8 mouse cellular contexts compared by ENCODE assay signal in genomic region chr7:89517460-89518390, GRCm38 (mm10). TPM values are rescaled to one million over a fixed set of nuclear protein-coding genes. Genes with fewer than 3 reads are reported as not detected.
DNase-seq lines count a peak whose midpoint lies in the region; ATAC-seq and TF ChIP-seq lines count a peak whose summit lies in the region.

No protein-coding gene starts in this region.

- H3K9me3 ChIP-seq in intestine, embryonic 14.5 days (ENCODE audit: control insufficient read depth, low read length), result no peaks in the 10 kb centered on the region

- H3K27ac ChIP-seq in intestine, embryonic 14.5 days (ENCODE audit: low read depth), result peak overlapping the region; percentile 69
- H3K27ac ChIP-seq in liver, adult 2 months (replicated peaks; ENCODE audit: insufficient read depth, low read depth, low read length), result no peak overlapping the region; the same call in 1 of the 2 replicates

- intact Hi-C loops in gastrocnemius, postnatal 36 days (cut with DNase I), result no loop called here

- 1% methylated on average over 51 of the region's 61 CpGs for WGBS in intestine, embryonic 14.5 days
- WGBS in liver, adult 2 months, result 3% methylated on average over 47 of the region's 61 CpGs

- no peaks in the 10 kb centered on the region for H3K36me3 ChIP-seq in intestine, embryonic 14.5 days (ENCODE audit: control insufficient read depth, insufficient read depth, low read length)
- no peaks in the 10 kb centered on the region for H3K36me3 ChIP-seq in liver, adult 2 months (ENCODE audit: control insufficient read depth, insufficient read depth, low read length)
- peaks cover 9% of the 10 kb centered on the region for H3K36me3 ChIP-seq in myocyte (ENCODE audit: control insufficient read depth, insufficient read depth)

- TF ChIP-seq CTCF in liver, adult 2 months (IDR thresholded peaks at IDR 0.05; ENCODE audit: low read depth, low read length), result peak; percentile 12; the same call in 1 of the 2 replicates

- H3ac ChIP-seq in myocyte (ENCODE audit: control insufficient read depth, insufficient read length), result peak overlapping the region; percentile 46

- TF ChIP-seq POLR2A in liver, adult 2 months (IDR thresholded peaks at IDR 0.05; ENCODE audit: extremely low read depth, insufficient read depth, low read length), result 0 out of 2 replicates have a peak, but pooled peaks have one; percentile 9
- TF ChIP-seq POLR2A in myocyte (IDR thresholded peaks at IDR 0.05; ENCODE audit: insufficient read length, low read depth), result peak; percentile 85

- ATAC-seq in intestine, embryonic 14.5 days (replicated peaks; ENCODE audit: low FRiP score, low TSS enrichment, low read depth), result peak; percentile 83

- peak overlapping the region; percentile 74 for H3K9ac ChIP-seq in intestine, embryonic 14.5 days (ENCODE audit: low read length)
- H3K9ac ChIP-seq in liver, adult 2 months (ENCODE audit: low read depth, low read length), result peak overlapping the region; percentile 55

- H3K79me2 ChIP-seq in liver, adult 2 months (ENCODE audit: control insufficient read depth, insufficient read depth, low read length), result no peaks in the 10 kb centered on the region
- H3K79me2 ChIP-seq in myocyte (ENCODE audit: control insufficient read depth, insufficient read depth), result peaks cover 49% of the 10 kb centered on the region

- H3K27me3 ChIP-seq in intestine, embryonic 14.5 days (replicated peaks; ENCODE audit: control insufficient read depth, insufficient read depth, low read length), result no peaks in the 10 kb centered on the region
- H3K27me3 ChIP-seq in liver, adult 2 months (ENCODE audit: control insufficient read depth, insufficient read depth, low read length), result peaks cover 18% of the 10 kb centered on the region; the same call in 1 of the 2 replicates
- H3K27me3 ChIP-seq in myocyte (ENCODE audit: control insufficient read depth, insufficient read depth, insufficient read length), result no peaks in the 10 kb centered on the region

- peak overlapping the region; percentile 95 for H3K4me2 ChIP-seq in intestine, embryonic 14.5 days (ENCODE audit: low read length)
- peak overlapping the region; percentile 91 for H3K4me2 ChIP-seq in myocyte (ENCODE audit: low read depth)

- peak overlapping the region; percentile 70 for H3K4me3 ChIP-seq in intestine, embryonic 14.5 days (ENCODE audit: low read depth, low read length)
- peak overlapping the region; percentile 50 for H3K4me3 ChIP-seq in liver, adult 2 months (ENCODE audit: insufficient read depth, low read depth, low read length)
- H3K4me3 ChIP-seq in myocyte, result peak overlapping the region; percentile 57

- H3K4me1 ChIP-seq in intestine, embryonic 14.5 days (replicated peaks; ENCODE audit: control insufficient read depth, insufficient read depth, low read length), result no peaks in the 10 kb centered on the region
- H3K4me1 ChIP-seq in liver, adult 2 months (ENCODE audit: control insufficient read depth, insufficient read depth, low read length), result no peaks in the 10 kb centered on the region

- DNase-seq in layer of hippocampus, adult 11-12 months (ENCODE audit: low spot score), result peak; percentile 35
- no peak for DNase-seq in layer of hippocampus, adult 9-11 months
- DNase-seq in embryo, embryonic 10.5 days (ENCODE audit: low spot score), result peak; percentile 72
- DNase-seq in gastrocnemius, postnatal 36 days, result peak; percentile 62 to 71
- peak; percentile 86 for DNase-seq in intestine, embryonic 14.5 days (ENCODE audit: low spot score)
- DNase-seq in liver, adult 2 months (ENCODE audit: extremely low read depth, low read depth, low spot score), result peak; percentile 2
- DNase-seq in urinary bladder, adult 18-20 months (ENCODE audit: low spot score in 2 of 2), result peak; percentile 43 to 54

TF ChIP-seq in myocyte, 11 proteins besides CTCF, POLR2A, EP300 and RAD21:
- peak; percentile 2 for TF ChIP-seq TCF12 (IDR thresholded peaks at IDR 0.05; ENCODE audit: insufficient read depth, poor library complexity, severe bottlenecking)
- TF ChIP-seq MYOG (IDR thresholded peaks at IDR 0.05; ENCODE audit: control insufficient read depth in 1 of 3, insufficient read depth in 1 of 3, insufficient read length in 2 of 3, low read depth in 2 of 3), result peak in 2 of 3 experiments; percentile 14 to 70
- peak; percentile 81 for TF ChIP-seq POLR2AphosphoS2 (IDR thresholded peaks at IDR 0.05; ENCODE audit: insufficient read length, low read depth)
- TF ChIP-seq TCF3 (IDR thresholded peaks at IDR 0.05; ENCODE audit: insufficient read length, low read depth), result no peak
- TF ChIP-seq MYOD1 (IDR thresholded peaks at IDR 0.05; ENCODE audit: control insufficient read depth in 1 of 3, insufficient read length in 2 of 3, low read depth in 2 of 3), result peak in 2 of 3 experiments; percentile 24 to 68
- TF ChIP-seq CEBPB (IDR thresholded peaks at IDR 0.05; ENCODE audit: insufficient read depth, poor library complexity, severe bottlenecking), result no peak
- no peak for TF ChIP-seq USF1 (IDR thresholded peaks at IDR 0.05; ENCODE audit: low read depth)
- TF ChIP-seq SRF (IDR thresholded peaks at IDR 0.05; ENCODE audit: control insufficient read depth, insufficient read length, low read depth), result no peak
- no peak for TF ChIP-seq MAX (IDR thresholded peaks at IDR 0.05; ENCODE audit: low read depth)
- no peak for TF ChIP-seq REST (IDR thresholded peaks at IDR 0.05; ENCODE audit: insufficient read depth, insufficient read length)
- no peak for TF ChIP-seq E2F4 (IDR thresholded peaks at IDR 0.05; ENCODE audit: insufficient read depth)

RNA-seq across cellular contexts. Expression of gene Prss23, which starts 9.3 kb away (rescaled TPM):
- total RNA-seq in gastrocnemius, postnatal 36 days (2021), result 10 to 100 TPM; 45.7 to 60.5 TPM
- polyA plus RNA-seq in intestine, embryonic 14.5 days (2014; fragmentation: Nextera tagmentation; extraction: Ambion mirVana), result 97.3 and 103 TPM in 2 replicates
- total RNA-seq in liver, adult 2 months (2014; rRNA removed), result 5.5 and 6.8 TPM in 2 replicates
- polyA plus RNA-seq in liver, adult 2 months (2012; rRNA removed), result 5.7 and 6.0 TPM in 2 replicates
- polyA plus RNA-seq in myocyte (2012; fragmentation: generic; extraction: Trizol), result 98.5 TPM

Comparison
In these comparisons a context has a peak if more than half of its experiments do, and no peak if none do; other contexts are left out.
1. RNA of gene Prss23, which starts 9.3 kb away (polyA plus RNA-seq): 98.5 TPM in myocyte (single experiment) and 97.3 to 103 TPM in intestine, embryonic 14.5 days; 5.7 to 6.0 TPM in liver, adult 2 months; every median in the first group is over 10 times any median in the second.
2. Peak in every context shown above with its lines, with median percentiles within 50 percentile points of each other: H3K4me3 ChIP-seq.